Mouse (Mus musculus): ENCODE measurements at regions not wholly inside any gene's neighbourhood (a gene's known extent, or its start where the extent isn't known, plus 50 kb on each side); places are given as distances from the start of the nearest gene placed in this dataset.

DNA sequence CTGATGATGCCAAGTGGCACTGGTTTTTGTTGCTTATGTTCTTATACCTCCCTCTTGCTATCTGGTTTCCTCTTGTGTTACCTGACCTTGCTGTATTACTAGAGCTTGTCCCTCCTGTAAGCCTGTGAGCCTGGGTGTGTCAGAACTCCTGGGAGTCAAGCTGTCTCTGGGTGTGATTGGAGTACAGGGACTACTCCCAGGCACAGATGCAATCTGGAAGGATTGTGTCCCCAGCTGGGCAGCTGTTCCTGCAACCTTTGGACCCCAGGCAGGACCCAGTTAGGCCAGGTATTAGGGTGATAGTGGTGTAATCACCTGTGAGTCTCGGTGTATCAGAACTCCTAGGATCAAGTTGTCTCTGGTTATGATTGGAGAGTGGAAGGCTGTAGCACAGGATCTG, 97.4 kb upstream of the Dock11 start:
- in situ Hi-C loops (cut with MboI; ENCODE audit: unreplicated experiment in 2 of 2), result no loop called here

DNA sequence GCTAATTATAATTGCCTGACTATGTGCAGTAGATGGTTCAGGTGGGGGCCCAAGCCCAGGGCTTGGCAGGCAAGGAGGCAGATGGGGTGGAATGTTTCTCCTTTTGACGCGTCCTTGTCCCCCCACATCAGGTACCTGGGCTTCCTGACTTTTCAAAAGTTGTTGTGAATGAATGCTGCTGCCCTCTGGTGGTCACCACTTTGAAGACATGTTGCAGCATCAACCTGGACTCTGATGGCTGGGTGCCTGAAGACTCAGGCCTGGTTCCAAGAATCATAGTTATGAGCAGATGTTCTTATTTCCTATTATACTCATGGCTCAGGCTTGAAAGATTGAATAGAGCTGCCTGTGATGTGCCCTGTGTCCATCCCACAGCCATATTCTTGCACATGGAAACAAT, 75.4 kb upstream of the Dock11 start:
- in situ Hi-C loops (cut with MboI; ENCODE audit: unreplicated experiment in 2 of 2), result loop anchor here in 1 of 2 experiments (25.0 kb wide), 1 partner anchor 574 kb away; no protein-coding TSS in a partner anchor

- in situ Hi-C loops (cut with MboI; ENCODE audit: unreplicated experiment in 2 of 2), result loop anchor here (5.0 to 10.0 kb wide), 3 partner anchors 163 to 353 kb away; no protein-coding TSS in a partner anchor
Measured at GRCm38 (mm10) chrX:35834411-35834810, 54.2 kb upstream of the Dock11 start.

DNA sequence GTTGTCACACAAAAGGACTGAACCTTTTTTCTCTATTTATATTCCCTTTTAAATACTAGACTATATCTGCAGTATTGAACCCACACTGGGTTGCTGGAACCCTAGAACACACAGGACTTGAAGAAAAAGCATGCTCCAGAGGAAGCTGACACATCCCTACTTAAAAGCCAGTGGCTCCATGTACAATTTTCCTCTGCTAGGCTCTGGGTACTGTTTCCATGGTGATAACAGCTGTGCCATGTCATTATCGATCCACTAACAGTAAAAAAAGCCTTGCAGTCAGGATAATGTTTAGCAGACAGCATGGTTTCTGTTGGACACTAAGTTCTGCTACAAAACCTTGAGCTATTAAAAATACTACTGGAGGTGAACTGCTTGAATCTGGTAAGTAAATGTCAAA, 50.6 kb upstream of the Dock11 start:
- in situ Hi-C loops (cut with MboI; ENCODE audit: unreplicated experiment in 2 of 2), result loop anchor here (5.0 to 10.0 kb wide), 2 partner anchors 159 to 347 kb away; no protein-coding TSS in a partner anchor

Data from v-Abl transformed pro-B cells (cell line).